Mouse (Mus musculus) brain, embryonic 14.5 days (tissue): ENCODE results near the gene Crybg1.

Experiments
- CTCF ChIP-seq: fragments of 200-500 bp; IDR thresholded peaks from 2 replicates; pipeline ENCODE4 v1.5.1; 2012; ENCODE audit warnings: inconsistent platforms, mild to moderate bottlenecking, moderate library complexity, borderline replicate concordance; ENCODE audit not compliant: insufficient read depth, insufficient read length; ENCODE audit errors: extremely low read depth
- POLR2A ChIP-seq: fragments of 200-500 bp; IDR thresholded peaks from 2 replicates; pipeline ENCODE4 v1.6.1; 2012; ENCODE audit warnings: mild to moderate bottlenecking, inconsistent platforms, borderline replicate concordance; ENCODE audit not compliant: poor library complexity, insufficient read depth, insufficient read length, severe bottlenecking; ENCODE audit errors: extremely low read depth

GRCm38 (mm10) chr10:44003551-44004151 is 145.0 kb downstream of the Crybg1 start:
- no peak for TF ChIP-seq POLR2A
- TF ChIP-seq CTCF, result 0 out of 2 replicates have a peak, but pooled peaks have one; percentile 10
